Mouse (Mus musculus) hindbrain, embryonic 16.5 days (tissue): ENCODE measurements around the gene Ifi35. TPM values are rescaled to one million over a fixed set of nuclear protein-coding genes. Genes with fewer than 3 reads are reported as not detected.

ENCODE experiments used
- ATAC-seq: fragments of 200-750 bp; cut with Nextera tagmentation; 2 replicates; pipeline ENCODE4 v1.8.0; 2017; ENCODE audit warnings: moderate TSS enrichment, moderate library complexity
- H3K27ac ChIP-seq: fragments of 300-500 bp; sonication (generic); 2 replicates; pipeline ENCODE4 v1.5.1; 2014; ENCODE audit warnings: low read depth, mild to moderate bottlenecking, control low read depth, low read length, moderate library complexity
- H3K27me3 ChIP-seq: fragments of 300-500 bp; sonication (generic); replicated peaks from 2 replicates; pipeline ENCODE4 v1.6.1; 2014; ENCODE audit warnings: low read length; ENCODE audit not compliant: control insufficient read depth, insufficient read depth
- H3K36me3 ChIP-seq: fragments of 300-500 bp; sonication (generic); 2 replicates; pipeline ENCODE4 v1.6.1; 2014; ENCODE audit warnings: mild to moderate bottlenecking, low read length, moderate library complexity, mixed read lengths; ENCODE audit not compliant: control insufficient read depth, insufficient read depth
- H3K4me1 ChIP-seq: fragments of 300-500 bp; sonication (generic); 2 replicates; pipeline ENCODE4 v1.6.1; 2014; ENCODE audit warnings: low read depth, low read length; ENCODE audit not compliant: control insufficient read depth, insufficient read depth
- H3K4me2 ChIP-seq: fragments of 300-500 bp; sonication (generic); 2 replicates; pipeline ENCODE4 v1.6.1; 2014; ENCODE audit warnings: mild to moderate bottlenecking, low read length, control low read depth, moderate library complexity
- H3K4me3 ChIP-seq: fragments of 300-500 bp; sonication (generic); 2 replicates; pipeline ENCODE4 v1.5.1; 2014; ENCODE audit warnings: mild to moderate bottlenecking, low read length, control low read depth, moderate library complexity
- H3K9ac ChIP-seq: fragments of 300-500 bp; sonication (generic); 2 replicates; pipeline ENCODE4 v1.6.1; 2014; ENCODE audit warnings: low read depth, mild to moderate bottlenecking, control low read depth, low read length, moderate library complexity
- H3K9me3 ChIP-seq: fragments of 300-500 bp; sonication (generic); 2 replicates; pipeline ENCODE4 v1.6.1; 2014; ENCODE audit warnings: mild to moderate bottlenecking, low read length, moderate library complexity; ENCODE audit not compliant: control insufficient read depth
- WGBS: fragments of 180-500 bp; shearing (Covaris S2); extraction: QIAGEN DNeasy Blood & Tissue Kit; methylation state at CpG from one replicate; pipeline ENCODE4 v1.1.7; 2014; 5-methylcytosine and 5-hydroxymethylcytosine counted together
- polyA plus RNA-seq: library from polyadenylated mRNA; unstranded; fragments of >200 nt; fragmentation: Nextera tagmentation; extraction: Ambion mirVana; gene quantifications from 2 replicates; pipeline ENCODE4 v1.2.1, GENCODE M21; 2015

Ifi35 gene
- polyA plus RNA-seq: 3.9 and 4.8 TPM in 2 replicates

GRCm38 (mm10) chr11:101448274-101448746, at the start of gene Ifi35:
Gene Ifi35, plus strand, starts transcription at chr11:101448407.
- H3K27me3 ChIP-seq: no peaks in the 10 kb centered on the region
- H3K9ac ChIP-seq: peak within 1 kb of the TSS; percentile 27; the same call in 1 of the 2 replicates
- H3K4me1 ChIP-seq: peaks cover 9% of the 10 kb centered on the region
- peak within 1 kb of the TSS; percentile 34 for H3K4me2 ChIP-seq
- H3K27ac ChIP-seq: no peak within 1 kb of the TSS
- H3K36me3 ChIP-seq: peaks cover 16% of the 10 kb centered on the region
- H3K9me3 ChIP-seq: no peaks in the 10 kb centered on the region
- peak within 1 kb of the TSS; percentile 24 for H3K4me3 ChIP-seq
- ATAC-seq: no peak
- WGBS: 34% methylated on average over 10 of the region's 10 CpGs

- no peak overlapping the region for H3K27ac ChIP-seq
- no peak for ATAC-seq
Observed at GRCm38 (mm10) chr11:101415306-101415705, 32.9 kb upstream of the Ifi35 start.

DNA sequence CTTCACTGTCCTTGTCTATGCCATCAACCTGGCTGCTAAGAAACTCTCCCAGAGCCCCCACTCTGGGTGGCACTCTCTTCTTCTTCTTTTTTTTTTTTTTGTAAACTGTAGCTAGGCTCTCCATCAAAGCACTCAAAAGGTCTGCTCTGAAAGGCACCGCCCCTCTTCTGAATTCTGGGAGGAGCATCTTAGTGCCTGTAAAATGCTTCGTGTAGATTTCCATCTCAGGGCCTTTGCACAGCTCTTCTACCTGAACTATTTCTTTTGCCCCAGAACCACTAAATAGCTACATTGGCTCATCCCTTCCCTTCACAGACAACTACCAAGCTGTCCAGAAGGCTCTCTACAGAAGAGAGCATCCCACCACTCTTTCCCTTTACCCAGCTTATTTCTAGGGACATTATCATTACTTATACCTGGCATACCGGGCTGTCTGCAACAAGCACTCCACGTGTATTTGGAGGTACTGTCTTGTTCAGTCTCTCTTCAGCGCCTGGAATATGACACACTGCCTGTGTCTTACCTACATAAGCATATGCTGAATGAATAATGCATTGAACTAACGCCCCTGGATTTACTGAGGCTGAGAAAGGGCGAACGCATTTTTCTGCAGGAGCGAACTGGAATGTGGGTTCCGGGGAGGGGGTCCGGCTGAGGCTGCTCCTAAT, 31.6 kb upstream of the Ifi35 start:
- peaks cover 7% of the 10 kb centered on the region for H3K4me1 ChIP-seq
- peaks cover 10% of the 10 kb centered on the region for H3K36me3 ChIP-seq
- peak overlapping the region; percentile 86 for H3K4me2 ChIP-seq
- peak overlapping the region; percentile 84 for H3K27ac ChIP-seq
- H3K9me3 ChIP-seq: no peaks in the 10 kb centered on the region
- H3K9ac ChIP-seq: peak overlapping the region; percentile 92
- H3K27me3 ChIP-seq: no peaks in the 10 kb centered on the region
- peak; percentile 62 for ATAC-seq
- H3K4me3 ChIP-seq: peak overlapping the region; percentile 90
- WGBS: 2% methylated on average over 11 of the region's 11 CpGs

More at GRCm38 (mm10) chr11:101415306-101415705, 32.9 kb upstream of the Ifi35 start:
- Histone ChIP-seq H3K9ac (no peak overlapping the region), H3K4me1 (peaks cover 7% of the 10 kb centered on the region), H3K4me2 (no peak overlapping the region), H3K27me3 (no peaks in the 10 kb centered on the region), H3K9me3 (no peaks in the 10 kb centered on the region), H3K4me3 (no peak overlapping the region), H3K36me3 (peaks cover 20% of the 10 kb centered on the region)
- 89% methylated on average over 2 of the region's 2 CpGs for WGBS

DNA sequence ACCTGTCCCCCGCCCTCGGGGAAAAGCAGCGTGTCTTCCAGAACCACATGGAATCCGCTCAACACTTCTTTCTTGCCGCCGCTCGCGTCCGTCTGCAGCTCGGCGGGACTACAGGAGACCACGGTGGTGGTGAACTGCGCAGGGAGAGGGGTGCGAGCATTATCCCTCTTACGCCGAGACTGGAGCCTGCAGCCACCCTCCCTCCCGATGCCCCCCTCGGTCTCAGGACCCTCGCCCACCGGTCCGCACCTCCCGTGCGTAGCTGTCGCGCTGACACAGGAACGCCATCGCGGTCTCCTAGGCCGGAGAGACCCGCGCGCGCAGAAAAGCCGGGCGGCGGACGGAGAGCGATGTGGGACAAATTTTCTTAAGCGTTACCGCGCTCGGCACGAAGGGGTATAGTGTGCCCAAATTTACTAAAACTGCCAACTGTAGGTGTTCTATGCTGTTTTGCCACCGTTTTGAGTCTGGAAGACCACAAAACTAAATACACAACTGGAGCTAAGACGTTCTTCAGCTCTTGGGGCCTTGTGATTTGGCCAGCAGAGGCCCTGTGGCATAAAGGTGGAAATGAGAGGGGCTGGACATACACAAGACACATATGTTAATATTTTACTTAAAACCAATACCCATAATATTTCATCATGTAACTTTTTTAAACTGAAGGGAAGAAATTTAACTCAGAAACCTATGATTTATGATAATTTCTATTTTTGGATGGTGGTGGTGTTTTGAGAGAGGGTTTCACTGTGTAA, 30.9 kb upstream of the Ifi35 start, which contains the start of gene Aarsd1:
Gene Aarsd1, minus strand, starts transcription at position 515 of the 755 bp plus-strand sequence.
- peak; percentile 81 for ATAC-seq

DNA sequence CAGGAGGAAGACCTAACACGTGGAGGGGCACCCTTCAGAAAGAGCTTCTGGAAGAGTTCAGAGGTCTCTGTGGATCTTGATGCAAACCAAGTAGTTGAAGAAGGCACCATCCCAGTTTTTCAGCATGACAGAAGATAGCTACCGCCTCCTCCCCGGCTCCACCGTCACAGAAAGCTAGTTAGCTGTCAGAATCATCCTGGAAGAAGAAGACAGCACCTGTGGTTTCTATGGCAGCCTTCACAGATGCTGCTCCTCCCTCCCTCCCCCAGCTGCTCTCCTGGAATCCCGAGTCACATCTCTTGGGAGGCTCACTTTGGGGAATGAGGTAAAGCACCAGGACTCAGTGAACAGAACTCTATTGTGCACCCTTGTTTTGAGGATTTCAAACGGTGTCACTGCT, 29.2 kb upstream of the Ifi35 start:
- Histone ChIP-seq H3K4me2 (no peak overlapping the region), H3K4me1 (peaks cover 8% of the 10 kb centered on the region), H3K27ac (no peak overlapping the region), H3K36me3 (no peaks in the 10 kb centered on the region), H3K9ac (no peak overlapping the region), H3K27me3 (no peaks in the 10 kb centered on the region), H3K9me3 (no peaks in the 10 kb centered on the region), H3K4me3 (no peak overlapping the region)
- ATAC-seq: no peak
- 53% methylated on average over 6 of the region's 6 CpGs for WGBS

More for the DNA sequence above, 30.9 kb upstream of the Ifi35 start, which contains the start of gene Aarsd1:
- H3K27ac ChIP-seq: peak within 1 kb of the TSS; percentile 84
- H3K27me3 ChIP-seq: no peaks in the 10 kb centered on the region
- H3K9me3 ChIP-seq: no peaks in the 10 kb centered on the region
- under 1% methylated on average over 43 of the region's 45 CpGs for WGBS
- peaks cover 7% of the 10 kb centered on the region for H3K4me1 ChIP-seq
- H3K36me3 ChIP-seq: peaks cover 6% of the 10 kb centered on the region; the same call in 1 of the 2 replicates
- peak within 1 kb of the TSS; percentile 86 for H3K4me2 ChIP-seq
- peak within 1 kb of the TSS; percentile 90 for H3K4me3 ChIP-seq
- H3K9ac ChIP-seq: peak within 1 kb of the TSS; percentile 92

DNA sequence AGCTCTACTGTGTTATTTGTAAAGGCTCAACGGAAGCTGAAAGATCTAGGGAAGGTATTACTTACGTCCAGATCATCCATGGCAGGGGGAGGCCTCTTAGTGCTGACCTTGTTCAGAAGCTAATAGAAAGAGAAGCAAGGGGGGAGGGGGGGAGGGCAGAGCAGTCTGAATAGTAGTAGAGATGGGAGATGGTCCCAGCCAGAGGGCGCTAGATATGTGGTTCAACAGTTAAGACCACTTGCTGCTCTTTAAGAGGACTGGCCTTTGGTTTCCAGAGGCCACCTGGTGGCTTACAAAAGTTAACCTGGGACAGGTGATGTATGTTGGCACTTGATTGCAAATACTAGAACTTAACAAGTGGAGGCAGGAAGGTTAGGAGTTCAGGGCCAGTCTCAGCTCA, 28.6 kb upstream of the Ifi35 start:
- 23% methylated on average over 3 of the region's 3 CpGs for WGBS
- peaks cover 14% of the 10 kb centered on the region for H3K4me1 ChIP-seq
- H3K9me3 ChIP-seq: no peaks in the 10 kb centered on the region
- no peaks in the 10 kb centered on the region for H3K27me3 ChIP-seq
- H3K4me3 ChIP-seq: no peak overlapping the region
- H3K27ac ChIP-seq: no peak overlapping the region
- H3K36me3 ChIP-seq: no peaks in the 10 kb centered on the region
- no peak for ATAC-seq
- H3K9ac ChIP-seq: no peak overlapping the region
- no peak overlapping the region for H3K4me2 ChIP-seq

DNA sequence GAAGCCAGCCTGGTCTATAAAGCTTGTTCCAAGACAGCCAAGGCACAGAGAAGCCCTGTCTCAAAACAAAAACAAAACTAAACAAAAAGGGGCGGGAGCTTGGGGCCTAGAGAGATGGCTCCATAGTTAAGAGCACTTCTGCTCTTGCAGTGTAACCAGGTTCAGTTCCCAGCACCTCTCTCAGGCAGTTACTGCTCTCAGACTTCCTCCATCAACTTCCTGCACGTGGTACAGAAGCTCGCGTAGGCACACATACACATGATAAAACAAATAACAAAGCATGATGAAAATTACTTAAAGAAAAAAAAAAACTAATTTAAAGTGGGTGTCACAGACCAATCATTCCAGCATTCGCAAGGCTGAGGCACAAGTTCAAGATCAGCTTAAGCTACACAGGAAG, 28.1 kb upstream of the Ifi35 start:
- 91% methylated on average over 5 of the region's 5 CpGs for WGBS

DNA sequence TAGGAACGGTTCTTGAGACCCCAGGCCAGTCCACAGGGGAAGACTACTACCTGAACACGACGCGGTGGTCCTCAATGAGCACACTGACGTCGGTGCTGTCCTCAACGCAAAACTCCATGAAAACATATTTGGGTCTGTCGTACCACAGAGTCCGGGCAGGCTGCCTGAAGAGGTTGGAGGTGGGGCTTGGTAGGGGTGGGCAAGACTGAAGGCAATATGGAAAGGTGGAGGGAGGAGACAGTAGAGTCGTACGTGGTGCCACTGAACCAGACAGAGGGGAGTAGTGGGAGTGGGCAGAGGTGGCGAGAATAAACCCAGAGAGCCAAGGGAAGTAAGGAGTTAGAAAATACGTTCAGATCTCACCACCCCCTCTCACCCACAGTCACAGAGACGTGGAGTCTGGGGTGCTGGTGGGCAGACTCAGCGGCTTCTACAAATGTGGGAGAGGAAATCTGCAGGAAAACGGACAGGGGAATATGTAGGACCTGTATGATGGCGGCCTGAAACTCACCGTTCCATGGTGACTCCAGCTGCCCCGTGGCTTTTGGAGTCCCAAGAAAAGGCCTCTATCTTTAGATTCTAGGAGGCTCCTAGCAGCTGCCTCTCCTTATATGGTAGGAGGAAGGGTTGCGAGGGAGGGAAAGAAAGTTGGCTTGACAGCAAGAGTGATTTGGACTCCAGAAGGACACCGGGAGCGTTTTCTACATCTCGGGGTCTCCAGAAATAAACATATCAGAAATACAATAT, 23.9 kb upstream of the Ifi35 start, which contains the start of gene Gm27029:
Gene Gm27029, minus strand, starts transcription at position 692 of the 747 bp plus-strand sequence.
- Histone ChIP-seq H3K4me1 (peaks cover 24% of the 10 kb centered on the region), H3K9ac (peak within 1 kb of the TSS; percentile 91), H3K27me3 (no peaks in the 10 kb centered on the region), H3K36me3 (0 out of 2 replicates have a peak, but pooled peaks cover 2% of the 10 kb centered on the region), H3K27ac (peak within 1 kb of the TSS; percentile 92), H3K4me3 (peak within 1 kb of the TSS; percentile 98), H3K9me3 (no peaks in the 10 kb centered on the region), H3K4me2 (peak within 1 kb of the TSS; percentile 94)
- peak; percentile 50 for ATAC-seq
- WGBS: 9% methylated on average over 23 of the region's 23 CpGs

More for the DNA sequence above, 28.1 kb upstream of the Ifi35 start:
- H3K27me3 ChIP-seq: no peaks in the 10 kb centered on the region
- ATAC-seq: no peak
- no peak overlapping the region for H3K4me3 ChIP-seq
- no peaks in the 10 kb centered on the region for H3K9me3 ChIP-seq
- H3K36me3 ChIP-seq: no peaks in the 10 kb centered on the region
- H3K9ac ChIP-seq: no peak overlapping the region
- H3K27ac ChIP-seq: no peak overlapping the region
- H3K4me2 ChIP-seq: no peak overlapping the region
- peaks cover 15% of the 10 kb centered on the region for H3K4me1 ChIP-seq
